Mouse (Mus musculus): ENCODE data around the gene Fibp.

DNA sequence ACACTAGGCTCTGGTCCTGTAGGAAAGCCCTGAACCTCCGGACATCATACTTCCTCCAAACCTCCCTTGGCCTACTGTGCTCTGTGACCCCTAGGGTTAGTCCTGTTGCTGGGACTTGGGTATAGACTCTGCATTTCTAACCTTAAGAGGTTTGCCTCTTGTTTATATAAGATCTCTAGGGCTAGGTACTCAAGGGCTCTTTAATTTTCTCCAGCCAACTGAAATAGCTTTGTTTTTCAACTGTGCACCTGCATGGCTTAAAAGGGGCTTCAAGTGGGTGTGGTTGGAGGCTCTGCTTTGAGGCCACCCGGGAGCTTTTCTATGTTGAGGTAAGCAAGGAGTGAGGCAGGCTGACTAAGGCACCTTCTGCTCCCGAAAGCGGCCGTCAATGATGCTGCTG lies 24.1 kb downstream of the Fibp start:
- TF ChIP-seq CTCF (IDR thresholded peaks at IDR 0.05 in 2 of 3, conservative IDR thresholded peaks at IDR 0.05 in 1 of 3; ENCODE audit: control insufficient read depth in 1 of 3, insufficient read depth in 1 of 3, low read depth in 2 of 3, low read length in 3 of 3, poor library complexity in 1 of 3, severe bottlenecking in 1 of 3) (no peak), E2F4 (IDR thresholded peaks at IDR 0.05; ENCODE audit: borderline replicate concordance, low read depth, low read length) (no peak), ZNF384 (IDR thresholded peaks at IDR 0.05; ENCODE audit: low read depth, low read length) (no peak), EP300 (IDR thresholded peaks at IDR 0.05; ENCODE audit: low read depth in 1 of 2, low read length in 2 of 2) (no peak), USF2 (IDR thresholded peaks at IDR 0.05; ENCODE audit: borderline replicate concordance in 1 of 2, insufficient read depth in 1 of 2, low read depth in 1 of 2, low read length in 2 of 2) (no peak), POLR2A (IDR thresholded peaks at IDR 0.05; ENCODE audit: control insufficient read depth in 1 of 2, insufficient read depth in 1 of 2, low read depth in 1 of 2, low read length in 2 of 2, poor library complexity in 1 of 2) (no peak), ELF1 (IDR thresholded peaks at IDR 0.05; ENCODE audit: low read depth, low read length) (no peak), GATA1 (IDR thresholded peaks at IDR 0.05; ENCODE audit: low read depth, low read length) (no peak), MYB (IDR thresholded peaks at IDR 0.05; ENCODE audit: low read depth, low read length) (no peak), TCF12 (IDR thresholded peaks at IDR 0.05; ENCODE audit: low read depth, low read length) (no peak), JUND (IDR thresholded peaks at IDR 0.05; ENCODE audit: low read depth, low read length) (no peak), USF1 (IDR thresholded peaks at IDR 0.05; ENCODE audit: low read depth, low read length) (no peak), KAT2A (conservative IDR thresholded peaks at IDR 0.05; ENCODE audit: low read depth, low read length) (no peak), MXI1 (IDR thresholded peaks at IDR 0.05; ENCODE audit: low read depth, low read length) (no peak)
